Mouse (Mus musculus) megakaryocyte, embryonic 14.5 days (primary cell): ENCODE measurements around the gene Nup107. TPM values are rescaled to one million over a fixed set of nuclear protein-coding genes. Genes with fewer than 3 reads are reported as not detected.
A peak's percentile ranks its signal among the peaks of the same experiment; 100 is the strongest.

Experiments
- H3K27me3 ChIP-seq: replicated peaks from 2 replicates; pipeline ENCODE3; 2012; ENCODE audit warnings: inconsistent platforms
- H3K36me3 ChIP-seq: replicated peaks from 2 replicates; pipeline ENCODE3; 2012; ENCODE audit warnings: low read length, inconsistent platforms, mixed read lengths
- H3K4me1 ChIP-seq: 2 replicates; pipeline ENCODE4 v1.6.1; 2012; ENCODE audit warnings: inconsistent platforms
- H3K4me3 ChIP-seq: replicated peaks from 2 replicates; pipeline ENCODE3; 2012; ENCODE audit warnings: moderate library complexity, mild to moderate bottlenecking, inconsistent platforms
- H3K9me3 ChIP-seq: 2 replicates; pipeline ENCODE4 v1.6.1; 2012; ENCODE audit warnings: inconsistent platforms
- FLI1 ChIP-seq: IDR thresholded peaks from 2 replicates; pipeline ENCODE4 v1.6.1; 2012; ENCODE audit warnings: low read length, inconsistent platforms, mixed read lengths
- GATA1 ChIP-seq: IDR thresholded peaks from 3 replicates; pipeline ENCODE4 v1.6.1; 2012; ENCODE audit warnings: mixed read lengths, low read length, inconsistent platforms, borderline replicate concordance
- polyA plus RNA-seq: library from polyadenylated mRNA; stranded (reverse); fragments of >175 nt; gene quantifications from 2 replicates; pipeline ENCODE4 v1.2.3, GENCODE M21; 2012; ENCODE audit warnings: low replicate concordance; ENCODE audit not compliant: insufficient read depth

Nup107 gene
- polyA plus RNA-seq, 1 experiment = 10.8 TPM

- Histone ChIP-seq H3K4me3 (no peak overlapping the region), H3K9me3 (no peaks in the 10 kb centered on the region), H3K27me3 (no peaks in the 10 kb centered on the region), H3K4me1 (peaks cover 50% of the 10 kb centered on the region), H3K36me3 (peaks cover 32% of the 10 kb centered on the region)
- no peak for TF ChIP-seq FLI1
- TF ChIP-seq GATA1 = no peak
Observed at GRCm38 (mm10) chr10:117805919-117806318, 13.4 kb upstream of the Nup107 start.

GRCm38 (mm10) chr10:117803870-117804850 is 11.7 kb upstream of the Nup107 start:
- H3K4me1 ChIP-seq = peaks cover 32% of the 10 kb centered on the region
- TF ChIP-seq FLI1 (no peak), GATA1 (no peak)
- no peaks in the 10 kb centered on the region for H3K27me3 ChIP-seq
- peaks cover 14% of the 10 kb centered on the region for H3K36me3 ChIP-seq
- H3K4me3 ChIP-seq = no peak overlapping the region
- no peaks in the 10 kb centered on the region for H3K9me3 ChIP-seq

- Histone ChIP-seq H3K4me3 (no peak overlapping the region), H3K9me3 (no peaks in the 10 kb centered on the region), H3K27me3 (no peaks in the 10 kb centered on the region), H3K36me3 (no peaks in the 10 kb centered on the region), H3K4me1 (peaks cover 26% of the 10 kb centered on the region)
- TF ChIP-seq GATA1 = no peak
- TF ChIP-seq FLI1 = no peak
Observed at GRCm38 (mm10) chr10:117801886-117802285, 9.4 kb upstream of the Nup107 start.

GRCm38 (mm10) chr10:117799806-117800205 is 7.3 kb upstream of the Nup107 start:
- H3K4me1 ChIP-seq = peaks cover 22% of the 10 kb centered on the region
- H3K27me3 ChIP-seq = no peaks in the 10 kb centered on the region
- no peak overlapping the region for H3K4me3 ChIP-seq
- no peaks in the 10 kb centered on the region for H3K36me3 ChIP-seq
- TF ChIP-seq GATA1 (no peak), FLI1 (no peak)
- H3K9me3 ChIP-seq = no peaks in the 10 kb centered on the region

- Histone ChIP-seq H3K9me3 (no peaks in the 10 kb centered on the region), H3K27me3 (no peaks in the 10 kb centered on the region), H3K36me3 (no peaks in the 10 kb centered on the region), H3K4me1 (peaks cover 24% of the 10 kb centered on the region), H3K4me3 (no peak overlapping the region)
- TF ChIP-seq FLI1 (no peak), GATA1 (no peak)
Observed at GRCm38 (mm10) chr10:117798436-117799035, 6.0 kb upstream of the Nup107 start.

- H3K4me1 ChIP-seq = peaks cover 31% of the 10 kb centered on the region
- TF ChIP-seq FLI1 (no peak), GATA1 (no peak)
- no peaks in the 10 kb centered on the region for H3K36me3 ChIP-seq
- no peak overlapping the region for H3K4me3 ChIP-seq
- no peaks in the 10 kb centered on the region for H3K27me3 ChIP-seq
- no peaks in the 10 kb centered on the region for H3K9me3 ChIP-seq
Observed at GRCm38 (mm10) chr10:117797684-117798083, 5.2 kb upstream of the Nup107 start.

GRCm38 (mm10) chr10:117797106-117797505 is 4.6 kb upstream of the Nup107 start:
- peaks cover 31% of the 10 kb centered on the region for H3K4me1 ChIP-seq
- H3K9me3 ChIP-seq = no peaks in the 10 kb centered on the region
- H3K27me3 ChIP-seq = no peaks in the 10 kb centered on the region
- no peak overlapping the region for H3K4me3 ChIP-seq
- no peaks in the 10 kb centered on the region for H3K36me3 ChIP-seq
- TF ChIP-seq FLI1 = no peak
- no peak for TF ChIP-seq GATA1

GRCm38 (mm10) chr10:117796181-117796580 is 3.7 kb upstream of the Nup107 start:
- Histone ChIP-seq H3K27me3 (no peaks in the 10 kb centered on the region), H3K36me3 (no peaks in the 10 kb centered on the region), H3K4me3 (no peak overlapping the region), H3K4me1 (peaks cover 40% of the 10 kb centered on the region), H3K9me3 (no peaks in the 10 kb centered on the region)
- TF ChIP-seq FLI1 (no peak), GATA1 (no peak)

- Histone ChIP-seq H3K4me1 (peaks cover 50% of the 10 kb centered on the region), H3K36me3 (peaks cover 3% of the 10 kb centered on the region), H3K4me3 (no peak overlapping the region), H3K27me3 (no peaks in the 10 kb centered on the region), H3K9me3 (no peaks in the 10 kb centered on the region)
- no peak for TF ChIP-seq FLI1
- TF ChIP-seq GATA1 = no peak
Observed at GRCm38 (mm10) chr10:117795206-117795605, 2.7 kb upstream of the Nup107 start.

- no peaks in the 10 kb centered on the region for H3K9me3 ChIP-seq
- H3K4me3 ChIP-seq = peak overlapping the region; percentile 94
- TF ChIP-seq GATA1 (no peak), FLI1 (no peak)
- H3K36me3 ChIP-seq = peaks cover 8% of the 10 kb centered on the region
- H3K4me1 ChIP-seq = peaks cover 52% of the 10 kb centered on the region
- no peaks in the 10 kb centered on the region for H3K27me3 ChIP-seq
Observed at GRCm38 (mm10) chr10:117793436-117794030, 1.0 kb upstream of the Nup107 start.

- H3K27me3 ChIP-seq = no peaks in the 10 kb centered on the region
- H3K36me3 ChIP-seq = peaks cover 26% of the 10 kb centered on the region
- peak overlapping the region; percentile 94 for H3K4me3 ChIP-seq
- TF ChIP-seq GATA1 = no peak
- no peak for TF ChIP-seq FLI1
- peaks cover 49% of the 10 kb centered on the region for H3K4me1 ChIP-seq
- H3K9me3 ChIP-seq = no peaks in the 10 kb centered on the region
Observed at GRCm38 (mm10) chr10:117791171-117791470, 1.4 kb downstream of the Nup107 start.
